Mouse (Mus musculus): ENCODE measurements around the gene Mri1.

Mri1 gene

DNA sequence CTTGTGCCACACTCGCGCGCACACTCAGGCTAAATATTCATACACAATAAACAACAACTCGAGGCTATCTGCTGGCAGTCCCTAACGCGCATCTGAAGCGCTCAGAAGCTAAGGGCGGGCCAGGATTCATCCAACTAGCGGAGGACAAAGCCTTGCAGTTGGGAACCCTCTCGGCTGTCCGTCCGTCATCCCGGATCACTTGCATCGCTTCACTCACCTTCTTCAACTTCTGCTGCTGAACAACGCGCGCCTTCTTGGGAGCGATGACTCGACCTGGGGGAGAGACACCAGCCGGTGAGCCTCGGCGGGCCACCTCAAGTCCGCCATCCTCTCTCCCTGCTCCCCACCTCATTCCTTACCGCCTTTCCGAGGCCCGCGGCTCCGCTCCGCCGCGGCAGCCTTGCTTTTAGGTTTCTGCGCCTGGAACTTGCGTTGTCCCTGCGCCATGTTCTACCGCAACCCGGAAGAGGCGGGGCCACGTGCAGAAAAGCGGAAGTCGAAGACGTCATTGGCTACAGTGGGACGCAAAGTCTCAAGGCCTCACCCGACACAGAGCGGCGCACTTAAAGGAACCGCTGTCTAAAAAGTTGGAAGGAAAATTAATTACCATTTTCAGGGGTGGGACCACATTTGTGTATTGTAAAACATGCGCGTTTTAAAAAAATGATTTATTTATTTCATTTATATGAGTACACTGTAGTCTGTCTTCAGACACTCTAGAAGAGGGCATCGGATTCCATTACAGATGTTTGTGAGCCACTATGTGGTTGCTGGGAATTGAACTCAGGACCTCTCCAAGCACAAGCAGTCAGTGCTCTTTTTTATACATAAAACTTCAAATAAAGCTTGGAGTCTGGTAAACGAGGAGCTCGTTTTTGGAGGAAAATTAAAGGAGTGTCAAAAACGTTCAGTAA is 7.6 kb downstream of the Mri1 start, which contains the start of gene D8Ertd738e:
Gene D8Ertd738e, minus strand, starts transcription at position 463 of the 914 bp plus-strand sequence.
- no peak for TF ChIP-seq GATA4 (IDR thresholded peaks at IDR 0.05; ENCODE audit: insufficient replicate concordance, low read length)

DNA sequence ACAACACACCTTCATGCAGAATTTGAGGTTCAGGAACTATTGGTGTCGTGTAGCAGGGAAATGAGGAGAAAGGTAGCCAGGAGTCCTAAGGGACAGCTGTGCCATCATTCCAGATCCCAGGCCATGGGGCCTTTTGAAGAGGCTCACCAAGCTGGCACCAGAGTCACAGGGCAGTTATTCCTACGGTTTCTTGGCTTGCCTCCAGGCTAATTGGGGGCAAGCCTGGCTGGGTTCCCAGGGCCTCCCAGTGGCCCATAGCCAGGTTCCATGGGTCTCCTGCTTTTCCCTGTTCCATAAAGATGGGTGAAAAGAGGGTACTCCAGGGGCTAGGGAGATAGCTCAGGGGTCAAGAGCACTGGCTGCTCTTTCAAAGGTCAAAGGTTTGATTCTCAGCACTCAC is 15.3 kb downstream of the Mri1 start:
- TF ChIP-seq GATA4 (IDR thresholded peaks at IDR 0.05; ENCODE audit: insufficient replicate concordance, low read length) = no peak

DNA sequence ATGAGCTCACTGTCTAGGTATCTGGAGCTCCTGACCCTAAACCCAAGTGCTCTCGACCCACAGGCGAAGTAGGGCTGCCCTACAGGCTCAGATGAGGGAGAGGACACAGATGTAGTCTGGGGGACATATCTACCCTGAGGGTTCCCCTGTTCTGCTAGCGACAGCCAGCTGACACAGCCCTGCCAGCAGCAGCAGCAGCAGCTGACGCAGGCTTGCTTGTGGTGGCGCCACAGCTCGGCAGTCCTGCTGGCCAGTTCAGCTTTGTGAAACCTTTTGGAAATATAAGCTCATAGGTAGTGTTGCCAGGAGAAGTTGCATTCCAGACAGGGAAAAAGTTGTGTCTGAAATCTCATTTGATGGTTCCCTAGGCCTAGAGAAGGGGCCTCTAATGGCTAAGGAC is 16.0 kb downstream of the Mri1 start:
- TF ChIP-seq GATA4 (IDR thresholded peaks at IDR 0.05; ENCODE audit: insufficient replicate concordance, low read length) = no peak

DNA sequence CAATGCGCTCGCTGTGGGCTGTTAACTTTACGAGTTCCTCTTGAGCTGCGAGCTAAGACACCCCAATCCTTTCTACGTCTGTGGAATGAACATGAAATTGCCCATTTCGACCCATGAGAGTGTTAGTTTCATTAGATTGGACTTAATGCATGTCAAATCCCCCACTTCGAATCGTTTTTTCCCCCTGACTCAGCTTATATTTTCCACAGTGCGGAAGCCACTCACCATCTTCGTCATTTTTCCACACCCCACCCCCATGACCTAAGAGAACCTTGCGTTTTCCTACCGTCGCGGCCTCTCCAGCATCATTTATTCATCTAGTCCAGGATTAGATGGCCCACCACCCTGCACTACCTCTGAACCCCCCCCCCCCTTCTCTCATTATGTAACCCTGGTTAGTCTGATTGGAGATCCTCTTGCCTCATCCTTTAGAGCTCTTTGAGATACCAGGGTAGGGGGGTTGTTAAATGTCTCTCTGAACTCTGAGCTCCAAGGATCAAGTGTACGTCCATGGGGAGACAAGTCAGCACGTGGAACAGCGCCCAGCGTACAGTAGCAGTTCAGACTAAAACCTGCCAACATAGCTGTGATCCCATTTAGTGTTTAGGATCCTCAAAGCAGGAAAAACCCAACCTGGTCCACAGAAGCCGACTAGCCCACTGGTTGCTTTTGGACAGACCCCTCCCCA is 19.4 kb downstream of the Mri1 start:
- TF ChIP-seq GATA4 (IDR thresholded peaks at IDR 0.05; ENCODE audit: insufficient replicate concordance, low read length) = no peak

DNA sequence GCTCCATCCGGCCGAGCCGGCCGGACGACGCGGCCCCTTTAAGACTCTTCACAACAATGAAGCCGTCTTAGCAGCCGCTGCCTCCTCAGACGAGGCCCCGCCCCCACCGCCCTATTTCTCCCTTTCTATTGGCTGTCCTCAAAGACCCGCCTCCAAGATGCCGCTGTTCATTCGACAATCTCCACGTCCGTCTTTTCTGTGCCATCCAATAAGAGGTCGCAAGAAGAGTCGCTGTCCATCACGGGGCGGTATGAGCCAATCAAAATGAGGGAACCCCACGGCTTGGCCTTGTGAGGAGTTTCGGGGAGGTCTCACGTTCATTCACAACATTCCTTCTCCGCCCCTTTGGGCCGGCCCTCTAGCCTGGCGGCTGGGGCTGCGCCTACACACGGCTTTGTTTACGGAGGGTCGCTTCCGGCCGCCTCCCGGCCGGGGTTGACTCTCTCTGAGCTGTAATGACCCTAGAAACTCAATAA is 20.1 kb downstream of the Mri1 start, which contains the start of gene Zswim4:
Gene Zswim4, minus strand, starts transcription at position 58 of the 476 bp plus-strand sequence.
- no peak for TF ChIP-seq GATA4 (IDR thresholded peaks at IDR 0.05; ENCODE audit: insufficient replicate concordance, low read length)

DNA sequence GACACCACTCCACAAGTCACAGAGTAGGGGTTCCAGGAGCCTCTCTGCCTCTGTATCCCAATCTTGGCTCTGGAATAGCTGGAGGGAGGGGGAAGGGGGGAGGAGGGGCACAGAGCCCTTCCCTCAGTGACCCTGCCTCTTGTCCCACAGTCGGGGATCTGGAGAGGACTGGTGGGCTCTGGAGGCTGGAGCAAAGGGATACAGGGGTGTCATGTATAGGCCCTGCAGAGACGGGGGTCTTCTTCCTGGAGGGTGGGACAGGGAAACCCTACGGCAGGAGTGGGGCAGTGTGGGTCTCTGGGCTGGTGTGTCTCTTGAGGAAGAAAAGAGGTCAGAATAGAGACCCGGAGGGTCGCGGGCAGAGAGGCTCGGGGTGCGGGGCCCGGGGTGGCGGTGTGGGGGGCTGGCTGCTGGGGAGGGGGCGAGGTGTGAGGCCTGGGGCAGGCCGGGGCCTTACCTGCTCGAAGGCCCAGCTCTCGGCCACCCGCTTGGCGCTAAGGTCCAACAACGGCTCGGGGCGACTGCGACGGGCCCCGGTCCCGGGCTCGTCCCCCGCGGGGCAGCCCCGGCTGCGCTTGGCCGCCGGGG is 20.6 kb downstream of the Mri1 start:
- no peak for TF ChIP-seq GATA4 (IDR thresholded peaks at IDR 0.05; ENCODE audit: insufficient replicate concordance, low read length)

DNA sequence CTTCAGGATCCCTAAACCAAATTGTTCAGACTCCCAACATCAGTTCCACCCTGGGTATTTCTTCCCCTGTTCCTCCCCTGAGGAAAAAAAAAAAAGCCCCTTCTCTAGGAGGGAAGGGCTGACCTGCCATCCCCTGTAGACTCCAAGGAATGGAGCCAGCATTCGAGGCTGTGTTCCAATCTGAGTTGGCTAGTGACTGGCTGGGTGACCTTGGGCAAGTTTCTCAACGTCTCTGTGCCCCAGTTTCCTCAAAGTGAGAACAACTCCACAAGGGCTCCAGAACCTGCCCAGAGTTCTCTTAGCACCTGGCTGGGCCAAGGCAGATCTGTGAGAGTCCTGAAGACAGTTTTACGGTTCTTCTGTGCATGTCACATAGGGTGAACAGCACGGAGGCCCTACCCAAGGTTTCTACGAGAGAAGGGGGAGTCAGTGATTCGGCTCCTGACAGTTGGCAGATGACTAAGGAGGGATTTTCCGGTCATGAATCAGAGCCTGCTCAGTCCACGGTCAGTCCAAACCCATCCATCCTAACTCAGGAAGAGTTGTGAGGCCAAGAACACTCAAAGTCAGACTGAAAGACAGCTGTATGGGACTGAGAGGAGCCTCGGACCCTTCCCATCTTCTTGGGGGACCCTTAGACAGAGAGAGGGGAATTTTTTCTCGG is 21.2 kb downstream of the Mri1 start:
- no peak for TF ChIP-seq GATA4 (IDR thresholded peaks at IDR 0.05; ENCODE audit: insufficient replicate concordance, low read length)

DNA sequence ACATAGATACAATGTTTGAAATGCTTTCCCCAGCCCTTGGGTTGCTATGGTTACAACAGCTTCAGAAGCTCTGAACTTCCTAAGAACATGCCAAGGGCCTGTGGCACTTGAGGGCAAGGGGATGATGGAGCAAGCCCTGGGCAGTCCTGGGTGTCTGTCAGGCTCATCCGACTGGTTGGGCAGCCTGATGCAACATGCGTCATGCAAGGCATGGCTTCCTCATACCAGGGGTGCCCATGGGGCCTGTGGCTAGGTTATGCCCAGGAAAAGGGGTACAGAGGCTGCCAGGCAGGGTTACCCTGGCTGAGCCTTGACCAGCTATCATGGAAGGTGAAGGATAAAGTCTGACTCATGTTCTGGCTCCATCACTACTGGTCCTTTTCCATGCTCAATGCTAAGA is 24.1 kb downstream of the Mri1 start:
- no peak for TF ChIP-seq GATA4 (IDR thresholded peaks at IDR 0.05; ENCODE audit: insufficient replicate concordance, low read length)

DNA sequence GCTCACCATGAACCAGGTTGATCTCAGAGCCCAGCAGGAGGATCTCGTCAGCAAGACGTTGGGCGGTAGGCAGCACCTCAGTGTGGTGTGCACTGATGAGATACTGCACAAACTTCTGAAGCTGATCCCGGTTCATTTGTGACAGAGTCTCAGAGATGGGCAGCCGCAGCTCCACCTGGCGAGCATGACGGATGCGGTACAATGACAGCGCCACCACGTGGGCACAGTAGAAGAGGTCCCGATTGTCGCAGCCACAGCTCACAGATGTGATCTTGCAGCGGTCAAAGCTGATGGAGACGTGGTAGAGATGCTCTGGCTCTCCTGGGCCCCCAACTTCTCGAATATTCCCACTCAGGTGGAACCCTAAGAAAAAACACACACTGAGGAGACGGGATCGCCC is 26.4 kb downstream of the Mri1 start:
- TF ChIP-seq GATA4 (IDR thresholded peaks at IDR 0.05; ENCODE audit: insufficient replicate concordance, low read length) = no peak

DNA sequence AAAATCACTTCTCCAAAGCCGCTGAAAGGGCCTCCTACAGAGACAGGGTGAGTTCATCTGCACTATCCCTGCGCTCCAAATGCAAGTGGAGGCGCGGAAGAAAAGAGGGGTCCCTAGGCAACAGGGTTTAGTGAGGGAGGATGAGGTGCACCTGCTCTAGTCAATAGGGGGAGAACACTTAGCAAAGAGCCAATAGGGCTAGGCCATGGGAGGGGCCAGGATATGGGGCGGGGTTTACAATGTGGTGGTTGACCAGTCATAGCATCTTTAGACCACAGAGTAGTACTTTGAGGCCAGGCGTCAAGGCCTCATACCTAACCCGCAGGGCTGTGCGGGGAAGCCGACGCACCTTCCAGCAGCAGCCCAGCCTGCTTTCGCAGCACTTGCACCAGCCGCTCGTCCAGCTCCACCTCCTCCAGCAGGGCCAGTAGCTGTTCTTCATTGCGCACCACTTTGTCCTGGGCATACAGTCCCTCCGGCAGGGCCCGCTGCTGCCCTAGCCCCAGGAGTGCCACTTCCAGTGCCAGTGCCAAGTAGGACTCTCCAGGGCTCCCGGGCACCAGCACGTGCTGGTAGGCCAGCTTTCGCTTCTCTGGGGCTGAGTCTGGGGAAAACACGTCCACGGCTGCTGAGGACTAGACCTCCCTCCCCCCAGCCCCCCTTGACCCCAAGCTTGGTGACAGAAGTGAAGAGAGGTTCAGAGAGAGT is 33.6 kb downstream of the Mri1 start:
- TF ChIP-seq GATA4 (IDR thresholded peaks at IDR 0.05; ENCODE audit: insufficient replicate concordance, low read length) = no peak

DNA sequence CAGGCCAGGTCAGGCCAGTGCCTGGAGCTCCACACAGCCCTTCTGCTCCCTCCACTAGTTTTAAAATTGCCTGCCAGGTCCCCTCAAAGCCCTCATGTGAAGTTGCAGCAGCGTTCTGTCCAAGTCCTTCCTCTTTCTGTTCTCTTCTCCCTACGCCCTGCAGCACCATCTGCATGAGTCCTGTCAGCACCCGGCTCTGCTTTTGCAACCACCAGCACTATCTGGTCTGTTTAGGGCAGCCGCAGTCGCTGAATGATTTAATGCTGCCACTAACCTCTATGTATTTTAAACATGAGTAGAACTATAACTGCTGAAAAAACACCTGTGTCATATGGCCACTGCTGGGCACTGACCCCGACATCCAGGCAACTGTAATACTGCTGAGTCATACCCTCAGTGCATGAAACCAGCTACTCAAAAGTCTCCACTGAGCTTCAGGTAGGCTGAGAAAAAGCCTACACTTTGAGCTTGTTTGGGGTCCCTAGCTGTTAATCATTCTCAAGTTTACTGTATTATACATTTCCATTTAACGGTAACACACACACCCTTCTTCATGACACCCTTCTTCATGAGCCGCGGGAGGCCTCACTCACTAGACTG is 34.5 kb downstream of the Mri1 start:
- no peak for TF ChIP-seq GATA4 (IDR thresholded peaks at IDR 0.05; ENCODE audit: insufficient replicate concordance, low read length)

DNA sequence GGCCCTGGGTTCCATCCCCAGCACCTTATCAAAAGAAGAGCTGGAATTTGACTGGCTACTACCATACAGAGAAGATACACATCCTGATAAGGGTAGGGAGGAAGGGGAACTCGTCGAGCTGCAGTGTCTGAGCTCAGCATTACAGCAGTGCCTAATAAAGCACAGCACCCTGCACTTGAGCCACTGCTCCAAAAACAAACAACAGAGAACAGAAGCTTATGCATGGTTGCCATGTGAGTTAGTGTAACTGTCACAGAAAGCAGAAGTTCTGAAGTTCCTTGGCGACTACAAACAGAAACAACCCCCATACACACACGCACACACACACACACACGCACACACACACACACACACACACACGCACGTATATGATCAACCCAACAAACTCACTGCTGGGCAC is 37.0 kb downstream of the Mri1 start:
- no peak for TF ChIP-seq GATA4 (IDR thresholded peaks at IDR 0.05; ENCODE audit: insufficient replicate concordance, low read length)

DNA sequence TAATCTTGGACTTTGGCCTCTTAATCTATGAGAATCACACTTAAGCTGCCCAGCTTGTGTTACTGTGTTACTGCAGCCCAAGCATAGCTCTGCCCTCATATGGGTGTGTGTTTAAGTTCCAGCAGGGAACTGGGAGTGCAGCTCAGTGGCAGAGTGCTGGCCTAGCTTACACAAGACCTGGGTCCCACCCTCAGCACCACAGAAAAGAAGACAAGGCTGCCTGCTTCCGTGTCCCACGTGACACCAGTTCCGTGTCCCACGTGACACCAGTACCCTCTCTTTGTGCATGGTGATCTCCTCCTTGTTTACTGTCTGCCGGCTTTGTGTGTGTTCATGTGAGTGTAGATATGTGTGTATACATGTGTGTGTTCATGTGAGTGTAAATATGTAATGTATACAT is 39.0 kb downstream of the Mri1 start:
- TF ChIP-seq GATA4 (IDR thresholded peaks at IDR 0.05; ENCODE audit: insufficient replicate concordance, low read length) = no peak

DNA sequence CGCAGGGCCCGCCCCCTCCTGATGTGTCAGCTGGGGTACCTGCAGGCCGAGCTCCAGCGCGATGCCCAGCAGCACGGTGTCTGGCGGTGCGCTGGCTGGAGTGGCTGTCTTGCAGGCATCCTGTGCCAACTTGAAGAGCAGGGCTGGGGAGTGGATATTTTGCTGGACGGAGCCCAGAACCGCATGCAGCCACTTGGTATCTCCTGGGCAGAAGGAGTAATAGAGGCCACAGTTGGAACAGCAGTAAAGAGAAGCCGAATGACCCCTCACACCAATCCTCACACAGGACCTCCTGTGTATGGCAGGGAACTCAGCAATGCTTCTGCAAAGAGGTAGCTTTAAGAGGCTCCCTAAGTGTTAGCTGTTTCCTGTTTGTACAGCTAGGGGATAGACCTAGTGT is 39.9 kb downstream of the Mri1 start:
- no peak for TF ChIP-seq GATA4 (IDR thresholded peaks at IDR 0.05; ENCODE audit: insufficient replicate concordance, low read length)

Measured in liver, adult (tissue).